Mouse (Mus musculus) Muller cell, postnatal 12 days (primary cell): ENCODE results near the gene Skida1.

Experiments used
- DNase-seq: peaks from one replicate; pipeline ENCODE4 v3.0.0-alpha.2; 2015; ENCODE audit errors: inconsistent ontology term

Gene Skida1

DNA sequence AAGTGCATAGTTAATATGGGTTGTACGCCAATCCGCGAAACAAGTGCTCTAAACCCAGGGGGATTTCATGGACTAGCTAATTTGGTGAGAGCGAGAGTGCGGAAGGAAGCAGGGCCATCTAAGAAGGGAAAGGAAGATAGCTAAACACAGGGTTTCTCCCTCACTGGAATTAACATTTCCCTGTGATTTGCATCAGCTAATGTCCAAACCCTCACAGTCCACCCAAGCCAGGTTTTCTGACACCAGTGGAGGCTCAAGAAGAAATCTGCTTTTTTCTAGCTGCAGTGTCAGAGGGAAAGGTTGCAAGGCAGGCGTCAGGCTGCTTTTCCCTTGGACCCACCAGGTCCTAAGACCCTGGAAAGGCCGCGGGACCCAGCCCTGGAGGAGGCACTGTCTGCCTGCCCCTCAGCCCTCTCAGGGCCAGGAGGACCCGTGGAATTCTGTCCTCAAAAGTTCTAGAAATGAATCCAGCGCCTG is 9.9 kb downstream of the Skida1 start:
- DNase-seq, result no peak

GRCm38 (mm10) chr2:18038141-18038752 is 10.6 kb downstream of the Skida1 start:
- DNase-seq, result no peak

DNA sequence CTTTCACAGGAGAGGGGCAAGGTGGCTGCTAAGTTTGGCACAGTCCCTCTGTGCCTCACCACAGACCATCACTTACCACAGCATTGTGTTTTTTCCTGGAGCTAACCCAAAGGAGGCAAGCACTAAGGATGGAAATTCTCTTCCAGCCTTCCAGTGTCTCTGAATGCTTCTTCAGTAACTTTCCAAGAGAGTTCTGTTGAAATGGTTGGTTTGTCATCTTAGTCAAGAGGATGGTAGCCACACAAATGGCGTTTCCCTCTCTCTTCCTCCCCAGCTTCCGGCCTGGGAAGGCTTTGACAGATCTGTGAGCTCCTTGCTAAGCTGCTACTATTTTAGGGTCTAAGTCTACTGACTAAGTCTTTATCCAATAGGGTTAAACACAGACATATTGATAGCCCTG is 11.4 kb downstream of the Skida1 start, which contains the start of gene A930004D18Rik:
TSS of gene A930004D18Rik (minus strand) at position 247 of the 400 bp plus-strand sequence.
- DNase-seq, result no peak

GRCm38 (mm10) chr2:18034371-18035250 is 14.2 kb downstream of the Skida1 start:
- DNase-seq, result peak; percentile 6

DNA sequence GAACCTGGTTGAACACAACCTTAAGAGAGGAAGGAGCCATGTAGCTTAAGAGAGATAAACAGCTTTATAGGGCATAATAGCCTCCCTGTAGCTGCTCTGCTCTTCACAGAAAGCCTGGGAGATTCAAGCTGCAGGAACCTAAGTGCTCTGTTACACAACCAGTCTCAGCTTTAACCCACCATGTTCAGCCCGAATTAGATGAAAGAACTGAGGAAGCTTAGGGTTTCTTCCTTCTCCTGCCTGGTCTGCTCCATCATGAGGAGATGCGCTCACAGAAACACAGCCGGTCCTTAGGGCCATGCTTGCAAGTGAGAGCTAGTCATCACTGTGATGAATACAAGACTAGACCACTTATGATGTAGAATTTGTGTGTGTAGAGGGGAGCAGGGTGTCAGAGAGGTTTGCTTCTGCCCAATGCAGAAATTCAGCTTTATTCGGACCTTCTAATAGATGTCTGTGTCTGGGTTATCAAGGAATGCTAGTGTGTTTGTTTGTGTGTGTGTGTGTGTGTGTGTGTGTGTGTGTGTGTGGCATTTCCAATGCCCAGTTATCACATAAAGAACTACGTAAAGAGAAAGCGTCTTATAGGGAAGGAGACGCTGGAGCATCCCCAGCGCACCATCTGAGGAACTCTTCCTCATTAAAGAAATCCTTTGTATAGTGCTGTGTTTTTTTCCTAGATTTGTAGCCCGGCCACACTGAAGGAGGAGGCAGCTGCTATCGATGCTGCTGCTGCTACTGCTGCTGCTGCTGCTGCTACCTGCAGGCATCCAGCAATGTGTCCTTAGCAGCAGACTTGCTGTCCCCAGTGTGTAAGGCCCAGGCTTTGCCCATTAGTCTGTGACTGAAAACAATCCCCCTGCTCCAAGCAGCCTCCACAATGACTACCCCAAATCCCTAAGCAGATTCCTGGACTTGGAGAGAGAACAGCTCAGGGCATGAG is 15.4 kb downstream of the Skida1 start:
- DNase-seq, result peak; percentile 19

GRCm38 (mm10) chr2:18032538-18032895 is 16.3 kb downstream of the Skida1 start:
- DNase-seq, result peak; percentile 17

DNA sequence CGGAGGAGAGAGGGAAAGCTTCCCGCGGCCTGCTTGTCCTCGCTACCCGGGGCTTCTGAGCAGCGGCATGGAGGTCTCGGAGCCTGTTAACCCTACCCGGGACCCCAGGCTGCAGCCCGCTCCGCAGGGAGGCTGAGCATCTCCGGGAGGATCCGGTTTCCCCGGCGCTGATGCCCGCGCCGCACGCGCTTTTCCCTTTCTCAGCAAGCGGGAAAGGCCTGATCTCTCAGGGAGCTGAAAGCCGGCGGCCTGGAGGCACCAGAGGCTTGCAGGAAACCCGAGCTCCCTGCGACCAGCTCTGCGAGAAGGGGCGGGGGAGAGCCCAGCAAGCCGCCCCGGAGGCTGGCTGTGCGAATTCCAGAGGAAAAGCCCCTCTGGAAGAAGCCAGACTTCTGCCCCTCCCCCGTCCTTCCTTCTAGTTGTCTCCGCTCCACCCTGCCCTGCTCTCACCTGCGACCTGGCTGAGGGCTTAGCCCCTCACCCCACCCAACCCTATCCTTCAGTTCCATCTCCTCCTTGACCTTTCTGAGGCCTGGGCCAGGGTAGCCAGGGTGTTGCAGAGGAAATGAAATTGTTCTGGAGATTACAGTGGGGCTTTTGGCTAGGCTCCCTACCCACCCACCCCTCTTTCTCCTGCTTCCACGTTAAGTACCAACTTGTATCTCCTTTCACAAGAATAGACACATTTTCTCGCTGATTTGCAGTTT is 16.9 kb downstream of the Skida1 start:
- peak; percentile 58 for DNase-seq

DNA sequence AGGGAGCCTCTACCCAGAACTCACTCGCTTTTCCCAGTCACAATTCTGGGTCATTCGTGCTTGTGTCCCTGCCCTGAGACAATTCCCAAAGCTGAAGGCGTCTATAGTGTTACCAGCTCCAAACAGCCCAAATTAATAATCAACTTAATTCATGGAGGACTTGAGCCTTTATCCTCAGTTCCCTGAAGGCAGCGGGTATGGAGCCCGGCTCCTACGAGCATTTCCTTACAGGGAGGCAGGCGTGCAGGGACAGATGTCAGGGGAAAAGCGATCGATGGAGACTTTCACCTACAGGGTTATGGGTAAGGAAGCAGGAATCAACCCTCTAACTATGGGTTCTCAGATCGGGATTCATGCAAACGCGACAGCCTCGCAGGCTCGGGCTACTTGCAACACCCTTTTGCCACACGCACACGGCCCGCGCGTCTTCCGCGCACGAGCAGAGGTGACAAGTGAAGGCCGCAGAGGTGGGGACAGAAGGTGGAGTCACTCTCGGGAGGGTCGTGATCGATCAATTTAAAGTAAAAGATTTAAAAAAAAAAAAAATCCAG is 17.5 kb downstream of the Skida1 start:
- DNase-seq, result peak; percentile 60

GRCm38 (mm10) chr2:18030581-18030980 is 18.3 kb downstream of the Skida1 start:
- DNase-seq, result peak; percentile 77

DNA sequence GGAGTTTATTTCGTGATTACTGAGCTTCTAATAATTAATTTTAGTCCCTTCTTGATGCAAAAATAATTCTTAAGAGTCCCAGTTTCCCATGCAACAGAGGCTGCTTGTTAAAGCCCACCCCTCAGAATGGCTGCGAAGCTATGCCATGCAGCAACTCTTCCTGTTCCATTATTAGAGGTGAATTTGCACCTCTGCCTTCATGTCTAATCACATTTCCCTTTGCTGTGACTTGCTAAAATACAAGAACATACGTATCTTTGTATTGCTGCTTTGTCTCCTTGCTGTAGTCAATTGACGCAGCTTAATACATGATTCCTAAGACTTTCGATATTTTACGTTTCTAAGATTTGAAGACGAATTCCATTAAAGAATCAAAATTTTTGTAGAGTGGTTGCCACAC is 19.2 kb downstream of the Skida1 start:
- no peak for DNase-seq

DNA sequence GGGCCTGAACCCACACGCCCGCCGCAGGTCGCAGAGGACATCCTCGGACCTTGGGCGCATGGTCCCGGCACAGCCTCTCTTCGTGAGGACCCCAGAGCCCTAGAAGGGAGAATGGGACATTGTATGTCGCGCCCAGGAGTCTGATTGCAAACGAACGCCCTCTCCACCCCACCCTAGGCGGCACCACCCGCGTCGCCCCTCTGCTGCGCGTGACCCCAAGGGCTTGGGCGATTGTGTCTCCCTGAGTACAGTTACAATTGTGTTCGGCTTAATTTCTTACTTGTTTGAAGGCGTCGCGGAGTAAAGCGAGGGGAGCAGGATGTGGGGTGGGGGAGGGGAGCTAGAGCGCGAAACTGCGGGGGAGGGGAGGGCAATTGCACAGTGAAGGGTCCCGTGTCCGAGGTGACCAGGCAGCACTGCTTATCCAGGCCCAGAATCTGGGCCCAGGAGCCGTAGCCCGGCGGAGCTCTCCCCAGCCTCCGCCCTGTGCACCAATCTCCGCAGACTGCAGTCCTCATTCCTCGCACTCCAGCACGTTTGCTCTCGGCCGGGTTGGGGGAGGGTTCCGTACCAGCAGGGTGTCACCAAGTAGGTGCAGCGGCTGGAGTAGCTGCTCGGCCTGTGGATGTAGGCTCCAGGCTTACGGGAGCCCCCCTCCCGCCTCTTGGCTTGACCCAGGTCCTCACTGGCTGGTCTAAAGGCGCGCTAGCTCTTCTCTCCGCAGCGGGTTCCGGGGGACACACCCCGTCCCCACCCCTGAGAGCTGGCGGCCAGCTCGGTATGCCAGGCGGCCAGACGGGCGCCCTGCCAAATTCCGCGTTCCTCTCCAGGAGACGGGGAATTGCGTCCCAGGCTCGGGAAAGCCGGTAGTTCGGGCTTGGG is 20.5 kb downstream of the Skida1 start:
- peak; percentile 97 for DNase-seq

- DNase-seq, result peak; percentile 97
Observed at GRCm38 (mm10) chr2:18027448-18028139, 21.3 kb downstream of the Skida1 start.

DNA sequence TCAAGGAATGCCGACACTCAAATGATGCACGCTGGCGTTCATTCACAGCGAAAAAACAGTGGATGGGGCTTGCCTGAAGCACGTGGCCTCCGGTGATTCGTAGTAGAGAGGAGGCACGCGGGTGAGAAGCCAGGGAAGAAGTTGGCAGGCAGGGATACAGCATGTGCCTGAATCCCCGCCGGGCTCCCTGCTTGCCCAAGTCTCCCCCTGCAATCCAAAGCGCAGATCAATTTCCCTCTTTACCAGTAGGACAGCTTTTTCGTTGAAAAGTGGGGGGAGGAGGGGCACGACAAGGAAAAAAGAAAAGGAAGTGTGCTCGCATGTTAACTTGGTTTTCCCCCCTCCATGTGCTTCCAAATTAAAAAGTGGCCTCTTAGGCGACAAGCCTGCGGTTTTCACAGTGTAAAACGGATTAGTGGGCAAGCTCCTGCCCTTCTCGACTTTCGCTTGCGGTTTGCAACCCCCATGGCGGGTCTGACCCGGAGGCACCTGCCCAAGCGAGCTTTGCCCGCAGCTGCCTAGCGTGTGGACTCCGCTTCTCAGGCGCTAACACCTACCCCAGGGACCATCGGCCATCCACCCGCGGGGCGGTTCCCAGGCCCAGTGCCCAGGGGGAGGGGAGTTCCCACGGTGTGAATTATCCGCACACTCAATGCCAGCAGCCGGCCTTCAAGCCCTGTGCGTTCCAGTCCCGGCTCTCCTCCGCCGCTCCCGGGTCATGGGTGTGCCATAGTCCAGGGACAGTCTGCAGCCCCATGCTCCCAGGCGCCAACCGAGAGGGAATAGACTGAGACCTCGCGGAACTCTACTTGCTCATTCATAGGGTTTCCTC is 22.5 kb downstream of the Skida1 start:
- DNase-seq, result peak; percentile 81

- no peak for DNase-seq
Observed at GRCm38 (mm10) chr2:18025781-18026115, 23.1 kb downstream of the Skida1 start.

DNA sequence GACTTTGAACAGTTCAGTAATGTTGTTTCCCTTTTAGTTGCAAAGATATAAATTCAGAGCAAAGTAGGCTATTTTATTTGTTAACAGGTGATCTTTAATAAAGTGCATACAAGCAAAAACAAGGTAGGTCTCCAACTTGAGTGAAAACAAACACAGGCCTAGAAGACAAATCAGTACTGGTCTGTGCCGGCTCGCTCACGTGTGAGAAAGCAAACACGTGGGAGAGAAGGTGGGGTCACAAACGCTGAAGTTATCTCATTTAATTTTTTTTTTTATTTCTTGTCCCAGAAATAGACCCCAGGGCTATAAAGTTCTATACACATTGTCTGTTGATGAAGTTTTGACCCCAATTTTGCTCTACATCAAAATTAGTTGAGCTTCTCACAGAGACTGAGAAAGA is 23.7 kb downstream of the Skida1 start:
- DNase-seq, result no peak

DNA sequence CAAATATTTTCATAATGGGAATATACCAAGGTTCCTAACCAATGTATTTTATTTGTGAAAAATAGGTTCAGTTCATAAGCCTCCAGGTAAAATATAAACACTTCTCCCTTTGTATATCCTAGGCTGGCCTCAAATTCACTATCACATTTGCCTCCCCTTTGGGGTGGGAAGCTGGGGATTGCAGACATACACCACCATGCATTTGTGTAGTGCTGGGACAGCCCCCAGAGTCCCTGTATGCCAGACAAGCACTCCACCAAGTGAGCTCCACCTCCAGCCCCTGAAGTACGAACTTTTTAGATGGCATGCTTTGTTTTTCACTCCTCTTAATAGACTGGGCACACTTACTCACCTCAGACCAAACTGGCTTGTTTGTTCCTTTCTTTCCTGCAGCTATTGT is 26.0 kb downstream of the Skida1 start:
- DNase-seq, result no peak

DNA sequence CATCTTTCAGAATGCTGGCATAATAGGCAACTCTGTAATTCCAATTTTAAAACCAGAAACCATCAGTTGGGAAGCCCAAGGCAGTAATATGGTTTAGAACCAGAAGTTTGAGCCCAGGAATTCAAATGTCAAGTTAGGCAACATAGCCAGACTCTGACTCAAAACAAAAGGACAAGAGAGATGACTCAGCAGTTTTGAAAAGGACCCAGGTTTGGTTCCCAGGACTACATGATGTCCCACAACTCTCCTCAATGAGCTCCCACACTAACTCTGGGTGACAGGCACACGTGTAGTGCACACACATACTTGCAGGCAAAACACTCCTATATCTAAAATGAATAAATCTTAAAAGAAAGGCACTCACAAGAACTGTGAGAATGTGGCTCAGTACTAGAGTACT is 29.7 kb downstream of the Skida1 start:
- DNase-seq, result peak; percentile 15

DNA sequence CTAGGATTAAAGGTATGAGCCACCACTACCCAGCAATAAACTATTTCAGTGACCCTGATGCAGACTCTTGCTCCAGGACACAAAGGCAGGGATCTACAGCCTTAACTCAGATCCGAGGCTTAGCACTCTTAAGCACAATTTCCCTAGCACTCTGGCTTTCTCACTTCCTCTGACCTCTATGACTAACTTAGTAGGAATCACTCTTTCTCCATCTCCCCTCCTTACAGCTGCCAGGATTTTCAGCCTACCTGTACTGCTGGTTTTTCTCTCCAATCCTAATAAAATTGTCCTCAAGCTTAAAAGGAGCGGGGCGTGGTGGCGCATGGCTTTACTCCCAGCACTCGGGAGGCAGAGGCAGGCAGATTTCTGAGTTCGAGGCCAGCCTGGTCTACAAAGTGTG is 31.5 kb downstream of the Skida1 start:
- DNase-seq, result no peak

DNA sequence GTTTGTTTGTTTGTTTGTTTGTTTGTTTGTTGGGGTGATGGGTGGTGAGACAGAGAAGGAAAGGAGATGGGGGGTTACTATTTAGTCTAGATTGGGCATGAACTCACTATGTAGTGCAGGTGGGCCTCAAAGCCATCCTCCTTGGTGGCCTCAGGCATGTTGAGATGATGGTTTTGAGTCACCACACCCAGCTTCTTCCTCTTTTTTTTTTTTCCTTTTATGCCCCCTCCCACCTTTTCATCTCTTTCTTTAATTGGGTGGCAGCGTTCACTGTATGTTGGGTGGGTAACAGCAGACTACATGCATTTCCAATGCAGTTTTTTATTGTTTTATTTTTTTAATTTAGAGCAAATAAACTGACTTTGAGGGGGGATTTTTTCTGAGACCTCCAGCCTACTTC is 32.2 kb downstream of the Skida1 start:
- no peak for DNase-seq
